Mouse (Mus musculus): ENCODE measurements around the gene Trdmt1. TPM values are rescaled to one million over a fixed set of nuclear protein-coding genes. Genes with fewer than 3 reads are reported as not detected.

The Trdmt1 gene
- polyA plus RNA-seq, 1 experiment from 2014 or later, result 4.4 TPM

DNA sequence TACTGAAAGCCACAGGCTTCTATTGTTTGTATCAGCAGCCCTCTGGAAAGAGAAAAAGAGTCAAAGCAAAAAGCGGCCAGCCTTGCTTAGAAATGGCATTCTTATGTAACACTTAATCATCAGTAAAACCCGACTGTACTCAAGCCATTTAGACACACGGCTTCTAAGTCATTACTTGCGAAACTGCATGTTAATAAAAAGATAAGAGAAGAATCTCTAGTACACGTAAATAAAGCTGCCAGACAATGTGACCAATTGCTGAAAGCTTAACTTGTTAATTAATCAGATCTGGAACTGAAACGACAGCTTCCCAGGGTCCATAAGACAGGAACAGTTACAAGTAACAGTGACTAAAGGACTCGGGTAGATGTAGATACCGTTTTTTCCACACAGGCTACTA lies 22.4 kb downstream of the Trdmt1 start:
- DNase-seq, result no peak
- Histone ChIP-seq H3K9ac (replicated peaks) (no peak overlapping the region), H3K27ac (ENCODE audit: low read depth) (no peak overlapping the region)

DNA sequence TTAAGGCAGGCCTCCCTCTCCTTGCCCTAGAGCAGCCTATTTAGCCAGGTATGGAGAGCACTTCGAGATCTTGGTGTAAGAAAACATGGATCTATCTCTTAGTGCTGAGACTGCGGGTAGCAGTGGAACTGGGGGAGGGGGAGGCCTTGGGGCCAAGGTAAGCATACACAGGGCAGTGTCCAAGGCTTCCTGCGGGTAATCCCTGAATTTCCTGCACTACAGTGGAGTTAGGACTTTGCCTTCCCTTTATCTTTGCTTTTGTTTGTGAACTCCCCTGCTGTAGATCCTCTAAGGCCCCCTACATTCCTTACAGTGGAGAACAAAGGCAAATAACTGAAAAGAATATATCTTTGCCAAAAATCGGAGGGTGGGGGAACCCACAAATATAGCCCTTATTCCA lies 29.5 kb downstream of the Trdmt1 start:
- Histone ChIP-seq H3K36me3 (replicated peaks; ENCODE audit: insufficient read depth, low read length) (peaks cover 5% of the 10 kb centered on the region; the same call in 1 of the 2 replicates), H3K4me3 (ENCODE audit: low read depth, low read length) (no peak overlapping the region), H3K4me2 (ENCODE audit: low read depth, low read length) (no peak overlapping the region), H3K9ac (replicated peaks) (no peak overlapping the region), H3K27ac (ENCODE audit: low read depth) (no peak overlapping the region), H3K4me1 (ENCODE audit: insufficient read depth) (no peaks in the 10 kb centered on the region; the same call in 1 of the 2 replicates), H3K9me3 (ENCODE audit: low read length) (no peaks in the 10 kb centered on the region), H3K27me3 (ENCODE audit: insufficient read depth, low read length) (no peaks in the 10 kb centered on the region)
- no peak for DNase-seq
- no peak for TF ChIP-seq CTCF (IDR thresholded peaks at IDR 0.05; ENCODE audit: low read depth)
- TF ChIP-seq EP300 (IDR thresholded peaks at IDR 0.05; ENCODE audit: low read depth), result no peak
- ATAC-seq, result no peak
- 56% methylated on average over 4 of the region's 4 CpGs for WGBS (ENCODE audit: insufficient replicate concordance)

More for the DNA sequence above, 22.4 kb downstream of the Trdmt1 start:
- Histone ChIP-seq H3K4me3 (ENCODE audit: low read depth, low read length) (no peak overlapping the region), H3K9me3 (ENCODE audit: low read length) (no peaks in the 10 kb centered on the region), H3K27me3 (ENCODE audit: insufficient read depth, low read length) (no peaks in the 10 kb centered on the region), H3K36me3 (replicated peaks; ENCODE audit: insufficient read depth, low read length) (peaks cover 3% of the 10 kb centered on the region; the same call in 1 of the 2 replicates), H3K4me2 (ENCODE audit: low read depth, low read length) (0 out of 2 replicates have a peak overlapping the region, but pooled peaks have one; percentile 23), H3K4me1 (ENCODE audit: insufficient read depth) (peaks cover 10% of the 10 kb centered on the region)
- WGBS (ENCODE audit: insufficient replicate concordance), result 34% methylated on average over 8 of the region's 8 CpGs
- ATAC-seq, result no peak
- no peak for TF ChIP-seq EP300 (IDR thresholded peaks at IDR 0.05; ENCODE audit: low read depth)
- no peak for TF ChIP-seq CTCF (IDR thresholded peaks at IDR 0.05; ENCODE audit: low read depth)

DNA sequence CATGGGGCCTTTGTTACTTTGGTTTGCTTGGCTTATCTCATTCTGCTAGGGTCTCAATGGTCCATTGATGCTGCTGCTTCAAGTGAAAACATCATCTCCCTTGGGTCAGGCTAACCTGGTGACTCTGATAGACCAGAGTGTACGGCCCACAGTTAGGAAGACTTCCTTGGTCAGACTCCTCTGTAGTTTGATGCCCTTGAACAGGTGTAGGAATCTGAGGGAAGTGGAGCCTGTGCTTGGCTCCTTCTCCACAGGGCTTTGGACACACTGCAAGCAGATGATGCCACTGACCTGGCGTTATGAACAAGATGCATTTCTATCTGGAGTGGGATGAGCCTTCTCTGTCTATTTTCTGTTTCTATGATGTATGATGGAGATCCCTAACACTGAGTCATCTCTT lies 41.8 kb downstream of the Trdmt1 start:
- Histone ChIP-seq H3K27me3 (ENCODE audit: insufficient read depth, low read length) (no peaks in the 10 kb centered on the region), H3K4me1 (ENCODE audit: insufficient read depth) (no peaks in the 10 kb centered on the region), H3K9me3 (ENCODE audit: low read length) (no peaks in the 10 kb centered on the region), H3K27ac (ENCODE audit: low read depth) (no peak overlapping the region), H3K36me3 (replicated peaks; ENCODE audit: insufficient read depth, low read length) (no peaks in the 10 kb centered on the region), H3K9ac (replicated peaks) (no peak overlapping the region), H3K4me2 (ENCODE audit: low read depth, low read length) (no peak overlapping the region), H3K4me3 (ENCODE audit: low read depth, low read length) (no peak overlapping the region)
- DNase-seq, result no peak
- WGBS (ENCODE audit: insufficient replicate concordance), result 75% methylated on average over 2 of the region's 2 CpGs
- ATAC-seq, result no peak
- TF ChIP-seq EP300 (IDR thresholded peaks at IDR 0.05; ENCODE audit: low read depth) (no peak), CTCF (IDR thresholded peaks at IDR 0.05; ENCODE audit: low read depth) (no peak)

DNA sequence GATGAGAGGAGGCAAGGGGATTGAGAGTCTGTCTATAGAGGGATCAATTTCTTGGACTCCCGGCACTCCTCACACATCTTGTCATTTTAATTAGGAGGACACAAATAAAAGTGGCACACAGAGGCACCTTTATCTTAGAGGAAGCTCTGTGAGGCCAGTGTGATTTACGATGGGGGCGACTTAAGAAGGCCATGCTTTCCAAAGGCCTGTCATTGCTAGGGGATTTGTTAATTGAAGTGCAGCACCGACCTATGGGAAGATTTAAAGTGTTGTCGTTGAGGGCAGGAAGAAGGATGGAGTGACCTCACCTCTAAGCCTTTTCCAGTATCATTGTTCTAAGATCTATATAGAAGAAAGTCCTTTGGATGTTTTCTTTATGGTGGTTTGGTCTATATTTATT lies 42.9 kb downstream of the Trdmt1 start:
- DNase-seq, result no peak
- Histone ChIP-seq H3K36me3 (replicated peaks; ENCODE audit: insufficient read depth, low read length) (no peaks in the 10 kb centered on the region), H3K4me2 (ENCODE audit: low read depth, low read length) (no peak overlapping the region), H3K27me3 (ENCODE audit: insufficient read depth, low read length) (no peaks in the 10 kb centered on the region), H3K4me1 (ENCODE audit: insufficient read depth) (no peaks in the 10 kb centered on the region), H3K27ac (ENCODE audit: low read depth) (no peak overlapping the region), H3K9ac (replicated peaks) (no peak overlapping the region), H3K9me3 (ENCODE audit: low read length) (no peaks in the 10 kb centered on the region), H3K4me3 (ENCODE audit: low read depth, low read length) (no peak overlapping the region)
- no peak for ATAC-seq
- WGBS (ENCODE audit: insufficient replicate concordance), result 42% methylated on average over 5 of the region's 5 CpGs
- TF ChIP-seq CTCF (IDR thresholded peaks at IDR 0.05; ENCODE audit: low read depth), result no peak
- TF ChIP-seq EP300 (IDR thresholded peaks at IDR 0.05; ENCODE audit: low read depth), result no peak

DNA sequence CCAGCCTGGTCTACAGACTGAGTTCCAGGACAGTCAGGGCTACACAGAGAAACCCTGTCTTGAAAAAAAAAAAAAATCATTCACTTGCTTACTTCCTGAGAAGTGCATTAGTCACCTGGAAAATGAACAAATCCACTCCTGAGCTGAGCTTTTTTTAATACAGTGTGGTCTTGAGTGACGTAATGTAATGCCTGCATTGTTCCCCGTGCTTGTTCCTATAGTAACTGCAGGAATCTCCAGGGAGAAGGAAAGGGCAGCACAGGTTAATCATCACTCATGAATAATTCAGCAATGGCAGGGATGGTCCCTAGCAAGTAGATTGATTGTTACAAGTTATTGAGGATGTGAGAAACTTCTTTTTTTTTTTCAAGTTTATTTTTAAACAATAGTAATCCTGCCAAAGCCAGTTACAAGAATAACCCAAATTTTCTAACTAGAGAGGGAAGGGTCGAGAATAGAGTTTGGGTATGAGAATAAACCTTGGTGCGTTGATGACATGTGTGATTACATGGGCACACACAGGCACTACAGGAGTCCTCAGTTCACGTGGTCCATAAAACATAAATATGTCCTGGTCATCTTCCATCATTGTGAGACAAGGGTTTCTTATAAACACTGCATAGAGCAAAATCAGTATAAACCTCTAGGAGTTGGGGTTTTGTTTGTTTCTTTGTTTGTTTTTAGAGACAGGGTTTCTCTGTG lies 44.0 kb downstream of the Trdmt1 start:
- DNase-seq (no peak), ATAC-seq (no peak)
- Histone ChIP-seq H3K36me3 (replicated peaks; ENCODE audit: insufficient read depth, low read length) (no peaks in the 10 kb centered on the region), H3K4me2 (ENCODE audit: low read depth, low read length) (no peak overlapping the region), H3K27ac (ENCODE audit: low read depth) (no peak overlapping the region), H3K27me3 (ENCODE audit: insufficient read depth, low read length) (no peaks in the 10 kb centered on the region), H3K9ac (replicated peaks) (no peak overlapping the region), H3K4me1 (ENCODE audit: insufficient read depth) (no peaks in the 10 kb centered on the region), H3K9me3 (ENCODE audit: low read length) (no peaks in the 10 kb centered on the region), H3K4me3 (ENCODE audit: low read depth, low read length) (no peak overlapping the region)
- TF ChIP-seq EP300 (IDR thresholded peaks at IDR 0.05; ENCODE audit: low read depth) (no peak), CTCF (IDR thresholded peaks at IDR 0.05; ENCODE audit: low read depth) (no peak)
- WGBS (ENCODE audit: insufficient replicate concordance), result 73% methylated on average over 5 of the region's 5 CpGs

DNA sequence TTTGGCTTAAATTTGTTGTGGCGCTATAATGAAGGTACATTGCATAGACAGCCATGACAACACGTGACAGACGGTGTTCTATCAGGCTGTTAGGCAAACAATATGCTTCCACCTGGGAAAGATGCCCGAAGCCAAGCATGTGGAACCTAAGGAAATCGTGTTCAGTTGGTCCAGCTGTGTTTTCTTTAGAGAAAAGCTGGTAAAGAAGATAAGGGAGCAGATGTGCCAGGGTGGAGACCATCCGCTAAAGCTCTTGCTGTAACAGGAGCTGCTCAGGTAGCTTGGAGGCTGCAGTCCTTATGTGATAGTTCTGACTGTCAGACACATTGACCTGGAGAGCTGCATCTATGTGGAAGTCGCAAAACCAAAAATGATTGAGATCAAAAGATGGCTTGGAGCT lies 45.3 kb downstream of the Trdmt1 start:
- Histone ChIP-seq H3K4me3 (ENCODE audit: low read depth, low read length) (no peak overlapping the region), H3K36me3 (replicated peaks; ENCODE audit: insufficient read depth, low read length) (no peaks in the 10 kb centered on the region), H3K4me1 (ENCODE audit: insufficient read depth) (no peaks in the 10 kb centered on the region), H3K27ac (ENCODE audit: low read depth) (no peak overlapping the region), H3K27me3 (ENCODE audit: insufficient read depth, low read length) (no peaks in the 10 kb centered on the region), H3K9me3 (ENCODE audit: low read length) (no peaks in the 10 kb centered on the region), H3K4me2 (ENCODE audit: low read depth, low read length) (no peak overlapping the region), H3K9ac (replicated peaks) (no peak overlapping the region)
- ATAC-seq, result peak; percentile 38; the same call in 1 of the 2 replicates
- 56% methylated on average over 7 of the region's 7 CpGs for WGBS (ENCODE audit: insufficient replicate concordance)
- DNase-seq, result no peak
- peak; percentile 30; the same call in 1 of the 2 replicates for TF ChIP-seq EP300 (IDR thresholded peaks at IDR 0.05; ENCODE audit: low read depth)
- TF ChIP-seq CTCF (IDR thresholded peaks at IDR 0.05; ENCODE audit: low read depth), result no peak

Data from liver, postnatal 0 days (tissue).